Mouse (Mus musculus): ENCODE data around the gene Boc.

GRCm38 (mm10) chr16:44528955-44529354, 29.7 kb downstream of the Boc start:
- TF ChIP-seq CTCF (IDR thresholded peaks at IDR 0.05; ENCODE audit: borderline replicate concordance, insufficient read depth, low read length) (no peak), POLR2A (IDR thresholded peaks at IDR 0.05; ENCODE audit: low read depth, low read length) (no peak)
